Mouse (Mus musculus) left cerebral cortex, adult 11 months (tissue): ENCODE data around the gene Cbarp.

ENCODE experiments used
- DNase-seq: peaks from one replicate; pipeline ENCODE4 v3.0.0; 2022; ENCODE audit warnings: low spot score

Gene Cbarp

GRCm38 (mm10) chr10:80143664-80144063, 3.0 kb upstream of the Cbarp start:
- DNase-seq: no peak

DNA sequence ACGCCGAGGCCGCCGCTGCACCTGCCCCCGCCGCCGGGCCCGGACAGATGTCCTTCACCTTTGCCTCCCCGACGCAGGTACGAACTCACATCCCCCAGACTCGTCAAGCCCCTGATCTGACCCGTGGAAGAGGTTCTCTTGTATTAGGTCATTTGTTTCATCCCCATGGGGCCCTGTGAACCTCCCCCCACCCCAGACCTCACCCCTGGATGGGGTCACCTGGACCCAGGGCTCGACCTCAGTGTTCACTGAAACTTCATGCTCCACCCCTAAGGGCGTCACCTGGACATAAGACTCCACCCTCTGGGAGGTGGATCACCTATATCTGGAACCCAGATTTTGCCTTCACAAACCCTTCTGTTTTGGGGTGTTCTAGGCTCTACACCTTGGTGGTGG, 1.9 kb upstream of the Cbarp start:
- DNase-seq: no peak

DNA sequence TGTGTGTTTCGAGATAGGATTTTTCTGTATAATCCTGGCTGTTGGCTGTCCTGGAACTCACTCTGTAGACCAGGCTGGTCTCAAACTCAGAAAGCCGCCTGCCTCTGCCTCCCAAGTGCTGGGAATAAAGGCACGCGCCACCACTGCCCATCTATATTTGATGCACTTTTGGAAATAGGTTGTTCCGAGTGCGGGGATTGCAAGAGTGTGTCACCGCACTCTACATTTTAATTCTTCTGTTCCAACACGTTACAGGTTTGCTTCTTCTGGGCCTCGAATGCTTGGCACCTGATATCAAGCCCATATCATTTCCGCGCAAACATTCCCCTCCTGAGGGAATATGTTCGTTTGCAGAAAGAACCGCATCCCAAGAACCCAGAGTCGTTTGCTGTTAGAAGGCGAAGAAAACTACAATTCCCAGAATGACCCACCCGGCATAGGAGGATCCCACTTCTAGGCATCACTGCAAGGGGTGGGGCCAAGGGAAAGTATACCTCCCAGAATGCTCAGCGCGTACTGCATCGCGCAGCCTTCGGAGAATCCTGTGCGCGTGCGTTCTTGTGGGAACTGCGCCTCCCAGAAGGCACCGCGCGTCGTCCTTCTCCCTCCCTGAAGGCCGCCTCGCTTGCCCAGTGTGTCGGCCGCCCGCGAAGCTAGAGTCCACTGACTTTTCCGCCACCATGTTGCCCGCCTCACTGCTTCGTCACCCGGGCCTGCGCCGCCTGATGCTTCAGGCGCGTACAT, 1.3 kb upstream of the Cbarp start:
- DNase-seq: peak; percentile 95

- peak; percentile 96 for DNase-seq
These were observed 608 bp upstream of the Cbarp start for GRCm38 (mm10) chr10:80141243-80141642.

GRCm38 (mm10) chr10:80139975-80140665, 515 bp downstream of the Cbarp start:
- DNase-seq: no peak

GRCm38 (mm10) chr10:80139439-80139775, 1.2 kb downstream of the Cbarp start:
- DNase-seq: no peak

DNA sequence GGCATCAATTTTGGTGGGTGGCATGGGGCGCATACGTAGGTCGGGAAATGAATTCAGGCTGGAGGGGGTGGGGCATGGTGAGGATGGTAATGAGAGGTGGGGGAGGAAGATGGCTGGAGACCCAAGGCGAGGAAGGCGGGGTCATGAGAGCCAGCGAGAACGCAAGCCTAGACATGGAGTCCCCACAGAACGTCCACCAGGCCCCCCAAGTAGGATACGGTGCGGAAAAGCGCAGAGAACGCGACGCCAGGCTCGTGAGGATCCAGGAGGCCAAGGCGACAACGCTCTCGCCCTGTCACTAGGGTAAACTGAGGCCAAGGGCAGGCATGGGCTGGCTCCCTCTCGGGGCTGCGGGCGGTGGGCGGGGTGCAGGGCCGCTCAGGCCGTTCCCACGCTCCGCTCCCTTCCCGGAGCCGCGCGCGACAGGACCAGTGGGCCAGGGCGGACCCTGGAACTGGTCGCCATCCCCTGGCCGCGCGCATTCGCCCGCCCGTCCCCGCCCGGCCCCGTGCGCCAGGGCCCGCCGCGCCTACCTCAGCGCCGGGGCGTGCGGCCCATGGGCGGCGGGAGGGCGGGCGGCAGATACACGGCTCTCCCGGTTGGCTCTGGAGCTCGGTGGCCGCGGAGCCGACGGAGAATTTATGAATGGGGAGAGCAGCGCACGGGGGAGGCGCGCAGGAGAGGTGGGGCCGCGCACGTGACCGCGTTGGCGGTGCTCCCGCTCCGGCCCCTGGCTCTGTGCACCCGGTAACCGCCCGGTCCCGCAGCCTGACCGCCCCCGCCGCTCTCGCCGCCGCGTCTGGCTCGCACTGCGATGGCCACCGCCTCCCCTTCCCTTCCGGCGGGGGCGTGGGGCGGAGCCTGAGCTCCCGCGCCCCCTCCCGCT, 1.8 kb downstream of the Cbarp start, which contains the start of gene Atp5d:
Gene Atp5d (plus strand): TSS at position 80 of the 886 bp plus-strand sequence.
- peak; percentile 71 for DNase-seq

- no peak for DNase-seq
These were observed 2.7 kb downstream of the Cbarp start for GRCm38 (mm10) chr10:80137626-80138552.

- no peak for DNase-seq
These were observed 3.5 kb downstream of the Cbarp start for GRCm38 (mm10) chr10:80136952-80137625.

- no peak for DNase-seq
These were observed 4.3 kb downstream of the Cbarp start for GRCm38 (mm10) chr10:80136179-80136951.

- DNase-seq: no peak
These were observed 5.0 kb downstream of the Cbarp start for GRCm38 (mm10) chr10:80135641-80136040.

GRCm38 (mm10) chr10:80135161-80135560, 5.5 kb downstream of the Cbarp start:
- no peak for DNase-seq

DNA sequence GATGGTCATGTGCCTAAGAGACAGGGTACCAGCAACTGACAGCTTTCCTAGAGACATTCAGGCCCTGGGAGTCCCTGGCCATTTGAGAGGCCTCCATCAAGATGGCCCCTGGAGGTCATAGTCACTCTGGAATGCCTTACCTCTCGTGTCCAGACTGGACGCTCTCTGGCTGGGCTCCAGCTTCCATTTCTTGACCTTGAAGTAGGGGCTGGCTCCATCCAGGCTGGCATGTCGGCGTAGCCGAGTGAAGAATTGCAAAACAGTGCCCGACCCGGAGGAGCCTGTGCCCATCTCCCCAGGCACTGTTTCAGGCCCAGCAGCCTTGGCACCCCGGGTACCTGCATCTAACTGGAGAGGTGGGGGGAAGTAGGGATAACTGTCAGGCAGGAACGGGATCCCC, 6.2 kb downstream of the Cbarp start:
- DNase-seq: no peak

GRCm38 (mm10) chr10:80133226-80133849, 7.3 kb downstream of the Cbarp start:
- no peak for DNase-seq

DNA sequence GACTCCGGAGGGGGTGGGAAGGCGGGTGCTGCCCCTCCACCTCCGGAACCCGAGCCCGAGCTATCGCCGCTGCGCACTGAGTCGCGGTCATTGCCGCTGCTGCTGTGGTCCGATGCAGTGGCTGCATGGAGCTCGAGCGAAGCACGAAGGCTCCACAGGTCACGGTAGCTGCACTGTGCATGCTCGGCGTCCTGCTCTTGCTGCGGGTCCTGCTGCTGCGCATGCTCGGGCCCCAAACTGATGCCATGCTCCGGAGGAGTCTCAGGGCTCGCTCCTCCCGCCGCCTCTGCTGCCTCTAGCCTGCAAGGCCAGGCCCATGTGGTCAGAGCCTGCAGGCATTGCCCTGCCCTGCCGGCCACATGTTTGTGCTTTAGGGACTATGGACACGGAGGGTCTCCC, 8.7 kb downstream of the Cbarp start:
- DNase-seq: no peak

DNA sequence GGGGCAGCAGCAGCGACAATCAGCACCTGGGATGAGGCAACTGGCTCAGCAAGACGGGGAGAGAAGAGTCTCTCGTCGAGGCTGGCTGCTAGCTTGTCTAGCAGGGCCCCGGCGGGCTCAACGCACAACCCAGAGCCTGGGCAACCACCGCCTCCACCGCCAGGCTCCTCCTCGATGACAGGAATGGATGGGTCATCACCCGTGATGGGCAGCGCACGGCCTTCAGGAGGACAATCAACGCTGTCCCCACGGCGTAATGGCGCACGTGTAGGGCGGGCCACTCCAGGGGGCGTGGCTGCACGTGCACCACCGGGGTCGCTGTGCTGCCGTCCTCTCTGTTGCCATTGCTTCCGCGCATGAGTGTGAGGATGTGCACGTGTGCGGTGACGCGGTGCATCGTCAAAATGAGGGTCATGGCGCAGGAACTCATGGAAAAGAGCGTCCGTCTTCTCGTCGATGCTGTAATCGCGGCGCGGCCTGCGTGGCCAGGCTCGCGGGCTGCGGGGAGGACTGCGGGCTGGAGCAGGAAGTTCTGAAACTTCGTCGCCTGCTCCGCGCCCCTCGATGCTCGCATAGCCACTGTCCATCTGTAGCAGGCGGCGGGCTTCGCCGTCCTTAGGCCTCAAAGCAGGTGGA, 9.2 kb downstream of the Cbarp start:
- no peak for DNase-seq

- DNase-seq: no peak
These were observed 10.1 kb downstream of the Cbarp start for GRCm38 (mm10) chr10:80130403-80131031.

- no peak for DNase-seq
These were observed 10.8 kb downstream of the Cbarp start for GRCm38 (mm10) chr10:80129846-80130245.

DNA sequence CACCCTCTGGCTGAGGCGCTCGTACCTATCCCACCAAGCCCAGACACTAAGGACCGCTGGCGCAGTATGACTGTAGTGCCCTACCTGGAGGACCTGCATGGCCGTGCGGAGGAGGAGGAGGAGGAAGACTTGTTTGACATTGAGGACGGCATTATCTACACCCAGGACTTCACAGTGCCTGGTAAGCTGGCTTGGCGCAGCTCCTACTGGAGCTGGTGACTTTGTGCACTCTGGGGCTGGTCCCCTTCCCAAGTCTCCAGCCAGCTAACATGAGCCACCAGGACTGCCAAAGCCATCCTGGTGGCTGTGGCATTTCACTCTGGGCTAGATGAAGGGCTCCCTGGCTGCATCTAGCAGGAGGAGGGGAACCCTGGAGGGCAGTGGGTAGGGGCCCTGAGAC, 12.7 kb downstream of the Cbarp start:
- DNase-seq: no peak
